13 mouse cellular contexts compared by ENCODE assay signal in genomic region chr3:58206776-58207398, GRCm38 (mm10).
A peak's percentile ranks its signal among the peaks of the same experiment; 100 is the strongest.
DNase-seq lines count a peak whose midpoint lies in the region; ATAC-seq and TF ChIP-seq lines count a peak whose summit lies in the region.
"Had no signal": no experiment of that assay in that cellular context is flagged by ENCODE, and none has a peak within 500 bp of the region (broad histone marks: within the 10 kb centered on the region; RNA-seq: fewer than 3 reads in every experiment).

No protein-coding gene starts in this region.

- no peaks in the 10 kb centered on the region for H3K27me3 ChIP-seq in heart, embryonic 11.5 days (ENCODE audit: control insufficient read depth, insufficient read depth, low read length)
- H3K27me3 ChIP-seq in midbrain, embryonic 10.5 days (ENCODE audit: low read depth, poor library complexity, severe bottlenecking), result no peaks in the 10 kb centered on the region
- H3K27me3 ChIP-seq in midbrain, embryonic 15.5 days (replicated peaks), result no peaks in the 10 kb centered on the region
- H3K27me3 ChIP-seq: embryonic facial prominence, embryonic 15.5 days; liver, embryonic 15.5 days; midbrain, embryonic 12.5 days had no signal

- no peaks in the 10 kb centered on the region for H3K36me3 ChIP-seq in heart, embryonic 11.5 days (ENCODE audit: control insufficient read depth, insufficient read depth, low read length)
- H3K36me3 ChIP-seq in midbrain, embryonic 10.5 days, result no peaks in the 10 kb centered on the region
- H3K36me3 ChIP-seq in midbrain, embryonic 15.5 days (replicated peaks), result no peaks in the 10 kb centered on the region
- H3K36me3 ChIP-seq: embryonic facial prominence, embryonic 15.5 days; liver, embryonic 15.5 days; midbrain, embryonic 12.5 days had no signal

- DNase-seq in heart, adult 18-20 months, result peak; percentile 42 to 45
- peak; percentile 21 for DNase-seq in midbrain, embryonic 10.5 days (ENCODE audit: low spot score)
- peak; percentile 26 to 51 for DNase-seq in kidney, postnatal 36 days
- DNase-seq in thymus, postnatal 25 days, result no peak
- DNase-seq: cerebellum, adult 18-20 months had no signal

- no peak overlapping the region for H3K27ac ChIP-seq in heart, embryonic 11.5 days (ENCODE audit: low read depth, low read length)
- no peak overlapping the region for H3K27ac ChIP-seq in midbrain, embryonic 10.5 days (replicated peaks)
- no peak overlapping the region for H3K27ac ChIP-seq in midbrain, embryonic 15.5 days
- H3K27ac ChIP-seq in embryonic fibroblast, embryonic 13.5 days (ENCODE audit: insufficient read depth, low read length), result peak overlapping the region; percentile 2; the same call in 1 of the 2 replicates
- H3K27ac ChIP-seq: embryonic facial prominence, embryonic 15.5 days; liver, embryonic 15.5 days; midbrain, embryonic 12.5 days had no signal

- no peak overlapping the region for H3K9ac ChIP-seq in heart, embryonic 11.5 days (ENCODE audit: low read depth, low read length)
- H3K9ac ChIP-seq in midbrain, embryonic 15.5 days, result no peak overlapping the region
- H3K9ac ChIP-seq: embryonic facial prominence, embryonic 15.5 days; liver, embryonic 15.5 days; midbrain, embryonic 12.5 days had no signal

- no peak for TF ChIP-seq CTCF in embryonic fibroblast, embryonic 13.5 days (IDR thresholded peaks at IDR 0.05; ENCODE audit: borderline replicate concordance, insufficient read depth, low read length)

- H3K9me3 ChIP-seq in heart, embryonic 11.5 days (replicated peaks; ENCODE audit: control insufficient read depth, low read length), result no peaks in the 10 kb centered on the region
- H3K9me3 ChIP-seq in midbrain, embryonic 10.5 days (replicated peaks), result no peaks in the 10 kb centered on the region
- H3K9me3 ChIP-seq in midbrain, embryonic 15.5 days, result no peaks in the 10 kb centered on the region
- H3K9me3 ChIP-seq: embryonic facial prominence, embryonic 15.5 days; liver, embryonic 15.5 days had no signal

- H3K4me2 ChIP-seq in heart, embryonic 11.5 days, result no peak overlapping the region
- H3K4me2 ChIP-seq in midbrain, embryonic 15.5 days, result no peak overlapping the region
- H3K4me2 ChIP-seq: embryonic facial prominence, embryonic 15.5 days; liver, embryonic 15.5 days; midbrain, embryonic 12.5 days had no signal

- H3K4me1 ChIP-seq in heart, embryonic 11.5 days (ENCODE audit: control insufficient read depth, insufficient read depth, low read length), result no peaks in the 10 kb centered on the region
- peaks cover 6% of the 10 kb centered on the region; the same call in 1 of the 2 replicates for H3K4me1 ChIP-seq in midbrain, embryonic 10.5 days
- H3K4me1 ChIP-seq in midbrain, embryonic 15.5 days, result no peaks in the 10 kb centered on the region
- peaks cover 20% of the 10 kb centered on the region for H3K4me1 ChIP-seq in embryonic fibroblast, embryonic 13.5 days (ENCODE audit: control insufficient read depth, insufficient read depth, low read length)
- H3K4me1 ChIP-seq: liver, embryonic 15.5 days; midbrain, embryonic 12.5 days had no signal

- 64% methylated on average over 5 of the region's 5 CpGs for WGBS in heart, embryonic 11.5 days (ENCODE audit: insufficient replicate concordance)
- 69% methylated on average over 5 of the region's 5 CpGs for WGBS in midbrain, embryonic 10.5 days
- 63% methylated on average over 5 of the region's 5 CpGs for WGBS in midbrain, embryonic 15.5 days

- no peak overlapping the region for H3K4me3 ChIP-seq in heart, embryonic 11.5 days (ENCODE audit: low read depth, low read length)
- no peak overlapping the region for H3K4me3 ChIP-seq in midbrain, embryonic 10.5 days
- no peak overlapping the region for H3K4me3 ChIP-seq in midbrain, embryonic 15.5 days
- H3K4me3 ChIP-seq in embryonic fibroblast, embryonic 13.5 days (ENCODE audit: insufficient read depth, low read length), result no peak overlapping the region
- H3K4me3 ChIP-seq: embryonic facial prominence, embryonic 15.5 days; liver, embryonic 15.5 days; midbrain, embryonic 12.5 days had no signal

- no peak for TF ChIP-seq POLR2A in embryonic fibroblast, embryonic 13.5 days (IDR thresholded peaks at IDR 0.05; ENCODE audit: low read depth, low read length)

- no peak for ATAC-seq in heart, embryonic 11.5 days (replicated peaks; ENCODE audit: insufficient number of reproducible peaks, low FRiP score, low TSS enrichment)
- ATAC-seq in midbrain, embryonic 15.5 days (replicated peaks), result no peak
- no peak for ATAC-seq in monocyte, adult 5-6 weeks (replicated peaks; ENCODE audit: insufficient number of reproducible peaks, low FRiP score, low TSS enrichment, poor library complexity, severe bottlenecking)
- ATAC-seq: activated CD4-positive, CD25-positive, alpha-beta regulatory T cell, adult 4 months had no signal
